Mouse (Mus musculus) kidney, adult 2 months (tissue): ENCODE measurements around the gene Ankrd13b.

Experiments
- CTCF ChIP-seq: fragments of 200-500 bp; conservative IDR thresholded peaks from 2 replicates; pipeline ENCODE4 v1.5.1; 2011; ENCODE audit warnings: low read depth, mild to moderate bottlenecking, control low read depth, low read length, moderate library complexity, mixed read lengths; ENCODE audit not compliant: insufficient read depth, insufficient read length
- POLR2A ChIP-seq: fragments of 200-500 bp; IDR thresholded peaks from one replicate; pipeline ENCODE4 v1.6.1; 2011; ENCODE audit warnings: low read depth, low read length, control low read depth

DNA sequence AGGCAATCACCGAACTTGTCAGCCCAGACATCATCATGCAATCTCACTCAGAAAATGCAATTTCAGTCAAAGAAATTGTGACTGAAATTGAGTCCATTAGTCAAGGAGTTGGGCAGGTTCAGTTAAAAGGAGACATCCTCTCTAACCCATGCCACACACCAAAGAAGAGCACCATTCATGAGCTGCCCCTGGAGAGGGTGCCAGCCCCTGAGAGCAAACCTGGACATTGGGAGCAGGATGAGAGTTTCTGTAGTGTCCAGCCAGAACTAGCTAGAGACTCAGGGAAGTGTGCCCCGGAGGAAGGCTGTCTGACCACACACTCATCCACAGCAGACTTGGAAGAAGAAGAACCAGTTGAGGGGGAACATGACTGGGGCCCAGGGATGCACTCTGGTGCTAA, 36.1 kb downstream of the Ankrd13b start:
- TF ChIP-seq CTCF (no peak), POLR2A (no peak)
